Mouse (Mus musculus): ENCODE measurements around the gene Sergef.

GRCm38 (mm10) chr7:46510806-46511205 is 128.8 kb downstream of the Sergef start:
- TF ChIP-seq POLR2A (IDR thresholded peaks at IDR 0.05; ENCODE audit: low read depth, low read length) (no peak), CTCF (IDR thresholded peaks at IDR 0.05; ENCODE audit: extremely low read depth, insufficient read length, insufficient replicate concordance, low read depth, low read length) (no peak)

Measured in small intestine, adult 2 months (tissue).